Mouse (Mus musculus): ENCODE data around the gene Mutyh.

Mutyh gene

GRCm38 (mm10) chr4:116807197-116808129 is at the start of gene Mutyh, which contains the start of gene Toe1:
Gene Mutyh (plus strand): TSS chr4:116807723.
Gene Toe1 (minus strand): TSS chr4:116807640.
- peak; percentile 92 for DNase-seq

- DNase-seq: no peak
Measured at GRCm38 (mm10) chr4:116761914-116762313, 45.6 kb upstream of the Mutyh start.

GRCm38 (mm10) chr4:116764001-116764400 is 43.5 kb upstream of the Mutyh start:
- DNase-seq: no peak

GRCm38 (mm10) chr4:116768510-116768909 is 39.0 kb upstream of the Mutyh start:
- no peak for DNase-seq

GRCm38 (mm10) chr4:116769060-116769459 is 38.5 kb upstream of the Mutyh start:
- no peak for DNase-seq

GRCm38 (mm10) chr4:116776391-116776790 is 31.1 kb upstream of the Mutyh start:
- no peak for DNase-seq

- no peak for DNase-seq
Measured at GRCm38 (mm10) chr4:116777079-116777478, 30.4 kb upstream of the Mutyh start.

- DNase-seq: no peak
Measured at GRCm38 (mm10) chr4:116780541-116780940, 27.0 kb upstream of the Mutyh start.

- no peak for DNase-seq
Measured at GRCm38 (mm10) chr4:116781366-116781765, 26.2 kb upstream of the Mutyh start.

GRCm38 (mm10) chr4:116782171-116782570 is 25.4 kb upstream of the Mutyh start:
- no peak for DNase-seq

GRCm38 (mm10) chr4:116786587-116786986 is 20.9 kb upstream of the Mutyh start:
- DNase-seq: no peak

GRCm38 (mm10) chr4:116787985-116788760 is 19.4 kb upstream of the Mutyh start:
- DNase-seq: no peak

- peak; percentile 84 for DNase-seq
Measured at GRCm38 (mm10) chr4:116788956-116789355, 18.6 kb upstream of the Mutyh start.

- DNase-seq: no peak
Measured at GRCm38 (mm10) chr4:116792453-116792852, 15.1 kb upstream of the Mutyh start.

GRCm38 (mm10) chr4:116794273-116794672 is 13.2 kb upstream of the Mutyh start:
- no peak for DNase-seq

- DNase-seq: no peak
Measured at GRCm38 (mm10) chr4:116796442-116797110, 10.9 kb upstream of the Mutyh start.

- DNase-seq: peak; percentile 62
Measured at GRCm38 (mm10) chr4:116799901-116800300, 7.6 kb upstream of the Mutyh start.

GRCm38 (mm10) chr4:116811012-116811411 is 3.5 kb downstream of the Mutyh start:
- DNase-seq: no peak

GRCm38 (mm10) chr4:116815276-116815675 is 7.8 kb downstream of the Mutyh start:
- DNase-seq: no peak

- DNase-seq: no peak
Measured at GRCm38 (mm10) chr4:116817486-116817885, 10.0 kb downstream of the Mutyh start.

GRCm38 (mm10) chr4:116819968-116820901 is 12.7 kb downstream of the Mutyh start:
- DNase-seq: no peak

Measured in thymus, postnatal 4 days (tissue).